Mouse (Mus musculus) neural tube, embryonic 14.5 days (tissue): ENCODE measurements at regions not wholly inside any gene's neighbourhood (a gene's known extent, or its start where the extent isn't known, plus 50 kb on each side); places are given as distances from the start of the nearest gene placed in this dataset.

ENCODE experiments used
- ATAC-seq: fragments of 200-750 bp; cut with Nextera tagmentation; 2 replicates; pipeline ENCODE4 v1.8.0; 2017; ENCODE audit warnings: low read depth, mild to moderate bottlenecking, moderate TSS enrichment, moderate library complexity
- H3K27ac ChIP-seq: fragments of 300-500 bp; sonication (generic); 2 replicates; pipeline ENCODE4 v1.5.1; 2014; ENCODE audit warnings: low read depth, mild to moderate bottlenecking, control low read depth, low read length, moderate library complexity, mixed read lengths
- H3K27me3 ChIP-seq: fragments of 300-500 bp; sonication (generic); 2 replicates; pipeline ENCODE4 v1.6.1; 2014; ENCODE audit warnings: low read length; ENCODE audit not compliant: control insufficient read depth, insufficient read depth
- H3K36me3 ChIP-seq: fragments of 300-500 bp; sonication (generic); 2 replicates; pipeline ENCODE4 v1.6.1; 2014; ENCODE audit warnings: low read length, mixed read lengths; ENCODE audit not compliant: control insufficient read depth, insufficient read depth
- H3K4me1 ChIP-seq: fragments of 300-500 bp; sonication (generic); 2 replicates; pipeline ENCODE4 v1.6.1; 2014; ENCODE audit warnings: low read length; ENCODE audit not compliant: control insufficient read depth, insufficient read depth
- H3K4me2 ChIP-seq: fragments of 300-500 bp; sonication (generic); 2 replicates; pipeline ENCODE4 v1.6.1; 2014; ENCODE audit warnings: mild to moderate bottlenecking, low read depth, low read length, control low read depth
- H3K4me3 ChIP-seq: fragments of 300-500 bp; sonication (generic); 2 replicates; pipeline ENCODE4 v1.5.1; 2014; ENCODE audit warnings: low read depth, low read length, control low read depth, mixed read lengths
- H3K9ac ChIP-seq: fragments of 300-500 bp; sonication (generic); replicated peaks from 2 replicates; pipeline ENCODE4 v1.6.1; 2014; ENCODE audit warnings: low read depth, mild to moderate bottlenecking, control low read depth, low read length, mixed read lengths
- H3K9me3 ChIP-seq: fragments of 300-500 bp; sonication (generic); 2 replicates; pipeline ENCODE4 v1.6.1; 2016; ENCODE audit warnings: low read length; ENCODE audit not compliant: control insufficient read depth
- WGBS: fragments of 180-500 bp; shearing (Covaris S2); extraction: QIAGEN DNeasy Blood & Tissue Kit; methylation state at CpG from one replicate; pipeline ENCODE4 v1.1.7; 2014; 5-methylcytosine and 5-hydroxymethylcytosine counted together

DNA sequence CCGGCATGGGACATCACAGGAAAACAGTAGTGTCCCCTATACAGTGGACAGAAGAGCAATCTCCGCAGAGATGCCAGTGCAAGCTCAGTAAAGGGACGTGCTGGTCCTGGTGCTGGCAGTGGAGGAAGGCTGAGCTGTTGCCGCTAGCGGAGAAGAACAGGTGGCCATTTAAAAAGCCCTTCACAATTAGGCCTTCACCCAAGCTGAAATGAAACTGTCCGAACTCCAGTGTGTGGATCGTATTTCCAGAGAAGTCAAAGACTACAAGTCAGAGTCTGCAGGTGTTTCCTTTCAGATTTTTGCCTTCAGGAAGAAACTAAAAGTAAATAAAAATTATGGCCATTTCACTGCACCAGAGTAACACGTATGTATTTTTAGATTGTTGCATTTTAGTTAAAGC is 364.2 kb upstream of the Prickle1 start:
- H3K27ac ChIP-seq, result no peak overlapping the region
- H3K36me3 ChIP-seq, result no peaks in the 10 kb centered on the region
- no peak overlapping the region for H3K4me3 ChIP-seq
- no peaks in the 10 kb centered on the region for H3K27me3 ChIP-seq
- ATAC-seq, result no peak
- H3K4me1 ChIP-seq, result no peaks in the 10 kb centered on the region
- H3K4me2 ChIP-seq, result no peak overlapping the region
- H3K9ac ChIP-seq, result no peak overlapping the region
- H3K9me3 ChIP-seq, result no peaks in the 10 kb centered on the region
- WGBS, result 67% methylated on average over 8 of the region's 8 CpGs

- no peak overlapping the region for H3K27ac ChIP-seq
- no peak overlapping the region for H3K4me2 ChIP-seq
- H3K9ac ChIP-seq, result no peak overlapping the region
- H3K27me3 ChIP-seq, result no peaks in the 10 kb centered on the region
- no peak overlapping the region for H3K4me3 ChIP-seq
- H3K4me1 ChIP-seq, result no peaks in the 10 kb centered on the region
- no peaks in the 10 kb centered on the region for H3K36me3 ChIP-seq
- ATAC-seq, result no peak
- no peaks in the 10 kb centered on the region for H3K9me3 ChIP-seq
- 61% methylated on average over 1 of the region's 1 CpGs for WGBS
These were observed 362.4 kb upstream of the Prickle1 start for GRCm38 (mm10) chr15:93958086-93958485.

- Histone ChIP-seq H3K9ac (no peak overlapping the region), H3K4me1 (no peaks in the 10 kb centered on the region), H3K9me3 (no peaks in the 10 kb centered on the region), H3K4me2 (no peak overlapping the region), H3K27me3 (no peaks in the 10 kb centered on the region), H3K36me3 (no peaks in the 10 kb centered on the region), H3K27ac (no peak overlapping the region), H3K4me3 (no peak overlapping the region)
- 96% methylated on average over 11 of the region's 11 CpGs for WGBS
- ATAC-seq, result no peak
These were observed 361.1 kb upstream of the Prickle1 start for GRCm38 (mm10) chr15:93956801-93957200.

- Histone ChIP-seq H3K9ac (no peak overlapping the region), H3K36me3 (no peaks in the 10 kb centered on the region), H3K27ac (no peak overlapping the region), H3K27me3 (no peaks in the 10 kb centered on the region), H3K4me3 (no peak overlapping the region), H3K4me2 (no peak overlapping the region), H3K9me3 (no peaks in the 10 kb centered on the region), H3K4me1 (no peaks in the 10 kb centered on the region)
- ATAC-seq, result no peak
- 80% methylated on average over 1 of the region's 1 CpGs for WGBS
These were observed 357.9 kb upstream of the Prickle1 start for GRCm38 (mm10) chr15:93953548-93953947.

DNA sequence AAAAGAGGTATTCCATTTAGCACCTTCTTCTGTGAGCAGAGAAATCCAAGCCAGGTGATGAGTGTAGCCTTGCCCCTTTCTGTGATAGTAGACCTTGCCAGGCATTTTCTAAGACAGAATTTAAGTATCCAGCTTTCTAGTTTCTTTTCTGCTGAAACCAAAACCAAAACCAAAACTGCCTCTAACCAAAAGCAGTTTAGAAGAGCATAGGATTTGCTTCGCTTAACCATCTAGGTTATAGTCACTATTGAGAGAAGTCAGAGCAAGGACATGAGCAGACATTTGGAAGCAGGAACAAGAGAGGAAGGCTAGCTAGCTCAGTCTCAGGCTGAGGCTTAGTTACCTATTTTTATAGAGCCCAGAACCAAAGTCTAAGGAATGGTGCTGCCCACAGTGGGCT is 354.8 kb upstream of the Prickle1 start:
- no peak overlapping the region for H3K4me3 ChIP-seq
- H3K27me3 ChIP-seq, result no peaks in the 10 kb centered on the region
- no peak for ATAC-seq
- H3K9ac ChIP-seq, result no peak overlapping the region
- H3K4me2 ChIP-seq, result no peak overlapping the region
- no peaks in the 10 kb centered on the region for H3K9me3 ChIP-seq
- 100% methylated on average over 1 of the region's 1 CpGs for WGBS
- H3K4me1 ChIP-seq, result no peaks in the 10 kb centered on the region
- no peak overlapping the region for H3K27ac ChIP-seq
- no peaks in the 10 kb centered on the region for H3K36me3 ChIP-seq

DNA sequence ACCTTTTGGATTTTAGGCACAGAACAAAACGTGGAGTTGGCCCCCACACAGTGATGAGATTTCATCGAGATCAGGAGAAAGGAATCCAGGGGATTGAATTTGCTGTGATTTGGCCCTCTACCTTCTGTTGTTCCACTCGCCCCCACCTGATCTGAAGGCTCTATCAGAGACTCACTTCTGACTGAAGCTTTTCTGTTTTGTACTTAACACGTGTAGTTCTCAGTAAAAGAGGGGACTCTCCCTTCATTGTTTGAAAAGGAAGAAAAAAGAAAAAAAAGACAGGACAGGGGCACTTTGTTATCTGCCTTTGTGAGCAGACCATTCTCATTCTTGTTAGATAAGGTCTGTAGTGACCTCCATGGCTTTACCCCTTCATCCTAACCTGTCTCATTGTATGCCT is 353.2 kb upstream of the Prickle1 start:
- Histone ChIP-seq H3K27ac (no peak overlapping the region), H3K4me1 (no peaks in the 10 kb centered on the region), H3K36me3 (no peaks in the 10 kb centered on the region), H3K9me3 (no peaks in the 10 kb centered on the region), H3K9ac (no peak overlapping the region), H3K4me3 (no peak overlapping the region), H3K4me2 (no peak overlapping the region), H3K27me3 (no peaks in the 10 kb centered on the region)
- 84% methylated on average over 4 of the region's 4 CpGs for WGBS
- ATAC-seq, result no peak

DNA sequence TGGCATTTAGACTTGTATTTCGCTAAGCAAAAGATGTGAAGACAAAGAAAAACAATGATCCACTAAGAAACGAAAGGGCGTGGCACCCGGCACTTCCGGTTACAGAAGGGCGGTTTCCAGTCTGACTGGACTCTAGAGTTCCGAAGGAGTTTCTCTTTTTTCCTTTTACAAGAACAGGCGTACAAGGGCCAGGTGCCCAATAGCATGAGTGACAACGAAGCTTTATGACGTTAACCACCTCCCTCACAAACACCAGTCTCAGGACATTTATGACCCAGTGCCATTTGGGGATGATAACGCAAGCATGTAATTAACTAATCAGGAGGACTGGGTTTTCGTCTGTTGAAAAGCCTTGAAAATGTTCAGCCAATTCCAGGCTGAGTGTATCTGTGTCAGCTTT is 347.9 kb upstream of the Prickle1 start:
- H3K4me1 ChIP-seq, result no peaks in the 10 kb centered on the region
- H3K36me3 ChIP-seq, result no peaks in the 10 kb centered on the region
- no peak overlapping the region for H3K4me2 ChIP-seq
- no peaks in the 10 kb centered on the region for H3K9me3 ChIP-seq
- no peaks in the 10 kb centered on the region for H3K27me3 ChIP-seq
- no peak for ATAC-seq
- WGBS, result 54% methylated on average over 12 of the region's 12 CpGs
- no peak overlapping the region for H3K9ac ChIP-seq
- H3K4me3 ChIP-seq, result no peak overlapping the region
- no peak overlapping the region for H3K27ac ChIP-seq

- H3K4me2 ChIP-seq, result no peak overlapping the region
- WGBS, result 42% methylated on average over 5 of the region's 5 CpGs
- no peaks in the 10 kb centered on the region for H3K9me3 ChIP-seq
- H3K36me3 ChIP-seq, result no peaks in the 10 kb centered on the region
- H3K9ac ChIP-seq, result no peak overlapping the region
- ATAC-seq, result no peak
- H3K4me3 ChIP-seq, result no peak overlapping the region
- H3K27me3 ChIP-seq, result no peaks in the 10 kb centered on the region
- H3K27ac ChIP-seq, result no peak overlapping the region
- H3K4me1 ChIP-seq, result no peaks in the 10 kb centered on the region
These were observed 337.3 kb upstream of the Prickle1 start for GRCm38 (mm10) chr15:93932971-93933496.

- 29% methylated on average over 6 of the region's 6 CpGs for WGBS
- H3K4me2 ChIP-seq, result no peak overlapping the region
- no peak overlapping the region for H3K4me3 ChIP-seq
- no peaks in the 10 kb centered on the region for H3K9me3 ChIP-seq
- H3K27me3 ChIP-seq, result no peaks in the 10 kb centered on the region
- no peak overlapping the region for H3K9ac ChIP-seq
- H3K4me1 ChIP-seq, result no peaks in the 10 kb centered on the region
- no peak for ATAC-seq
- H3K27ac ChIP-seq, result no peak overlapping the region
- no peaks in the 10 kb centered on the region for H3K36me3 ChIP-seq
These were observed 331.2 kb upstream of the Prickle1 start for GRCm38 (mm10) chr15:93926842-93927241.

GRCm38 (mm10) chr15:93926262-93926661 is 330.6 kb upstream of the Prickle1 start:
- no peaks in the 10 kb centered on the region for H3K36me3 ChIP-seq
- no peak for ATAC-seq
- H3K27ac ChIP-seq, result no peak overlapping the region
- H3K9me3 ChIP-seq, result no peaks in the 10 kb centered on the region
- no peak overlapping the region for H3K4me2 ChIP-seq
- H3K27me3 ChIP-seq, result no peaks in the 10 kb centered on the region
- no peaks in the 10 kb centered on the region for H3K4me1 ChIP-seq
- no peak overlapping the region for H3K9ac ChIP-seq
- no peak overlapping the region for H3K4me3 ChIP-seq
